Mouse (Mus musculus) stomach, embryonic 14.5 days (tissue): ENCODE measurements around the gene Coro2b. TPM values are rescaled to one million over a fixed set of nuclear protein-coding genes. Genes with fewer than 3 reads are reported as not detected.

Experiments
- ATAC-seq: fragments of 200-750 bp; cut with Nextera tagmentation; 2 replicates; pipeline ENCODE4 v1.8.0; 2017; ENCODE audit warnings: low read depth, moderate TSS enrichment; ENCODE audit not compliant: insufficient number of reproducible peaks, insufficient read depth, low FRiP score
- H3K27ac ChIP-seq: fragments of 300-500 bp; sonication (generic); 2 replicates; pipeline ENCODE4 v1.5.1; 2014; ENCODE audit warnings: mild to moderate bottlenecking, low read length, moderate library complexity, mixed read lengths
- H3K27me3 ChIP-seq: fragments of 300-500 bp; sonication (generic); 2 replicates; pipeline ENCODE4 v1.6.1; 2014; ENCODE audit warnings: low read length, control low read depth, mixed read lengths; ENCODE audit not compliant: control insufficient read depth, insufficient read depth
- H3K36me3 ChIP-seq: fragments of 300-500 bp; sonication (generic); 2 replicates; pipeline ENCODE4 v1.6.1; 2014; ENCODE audit warnings: mild to moderate bottlenecking, control low read depth, low read length, moderate library complexity, mixed read lengths; ENCODE audit not compliant: control insufficient read depth, insufficient read depth
- H3K4me1 ChIP-seq: fragments of 300-500 bp; sonication (generic); 2 replicates; pipeline ENCODE4 v1.6.1; 2014; ENCODE audit warnings: low read length, control low read depth, mixed read lengths; ENCODE audit not compliant: control insufficient read depth, insufficient read depth
- H3K4me2 ChIP-seq: fragments of 300-500 bp; sonication (generic); replicated peaks from 2 replicates; pipeline ENCODE4 v1.6.1; 2014; ENCODE audit warnings: low read depth, low read length, control low read depth
- H3K4me3 ChIP-seq: fragments of 300-500 bp; sonication (generic); 2 replicates; pipeline ENCODE4 v1.5.1; 2014; ENCODE audit warnings: low read depth, low read length, control low read depth
- H3K9ac ChIP-seq: fragments of 300-500 bp; sonication (generic); replicated peaks from 2 replicates; pipeline ENCODE4 v1.6.1; 2014; ENCODE audit warnings: low read depth, mild to moderate bottlenecking, control low read depth, low read length, moderate library complexity, mixed read lengths
- H3K9me3 ChIP-seq: fragments of 300-500 bp; sonication (generic); 2 replicates; pipeline ENCODE4 v1.6.1; 2016; ENCODE audit warnings: low read depth, low read length, control low read depth; ENCODE audit not compliant: control insufficient read depth
- WGBS: fragments of 180-500 bp; shearing (Covaris S2); extraction: QIAGEN DNeasy Blood & Tissue Kit; methylation state at CpG from one replicate; pipeline ENCODE4 v1.1.7; 2014; 5-methylcytosine and 5-hydroxymethylcytosine counted together
- polyA plus RNA-seq: library from polyadenylated mRNA; unstranded; fragments of >200 nt; fragmentation: Nextera tagmentation; extraction: Ambion mirVana; gene quantifications from 2 replicates; pipeline ENCODE4 v1.2.1, GENCODE M21; 2014

Coro2b gene
- polyA plus RNA-seq, 1 experiment from 2014 or later, result 13.0 TPM

GRCm38 (mm10) chr9:62502361-62502760, 34.5 kb downstream of the Coro2b start:
- no peaks in the 10 kb centered on the region for H3K9me3 ChIP-seq
- ATAC-seq, result no peak
- no peak overlapping the region for H3K9ac ChIP-seq
- H3K27me3 ChIP-seq, result no peaks in the 10 kb centered on the region
- H3K4me2 ChIP-seq, result no peak overlapping the region
- no peak overlapping the region for H3K4me3 ChIP-seq
- no peaks in the 10 kb centered on the region for H3K36me3 ChIP-seq
- 81% methylated on average over 2 of the region's 2 CpGs for WGBS
- no peak overlapping the region for H3K27ac ChIP-seq
- peaks cover 5% of the 10 kb centered on the region; the same call in 1 of the 2 replicates for H3K4me1 ChIP-seq

- H3K36me3 ChIP-seq, result no peaks in the 10 kb centered on the region
- no peak overlapping the region for H3K9ac ChIP-seq
- H3K4me1 ChIP-seq, result peaks cover 5% of the 10 kb centered on the region; the same call in 1 of the 2 replicates
- no peak overlapping the region for H3K4me3 ChIP-seq
- WGBS, result 91% methylated on average over 3 of the region's 3 CpGs
- H3K27ac ChIP-seq, result no peak overlapping the region
- no peak for ATAC-seq
- H3K9me3 ChIP-seq, result no peaks in the 10 kb centered on the region
- H3K4me2 ChIP-seq, result no peak overlapping the region
- no peaks in the 10 kb centered on the region for H3K27me3 ChIP-seq
Observed at GRCm38 (mm10) chr9:62501566-62501965, 35.3 kb downstream of the Coro2b start.

- ATAC-seq, result no peak
- WGBS, result 78% methylated on average over 4 of the region's 4 CpGs
- no peak overlapping the region for H3K4me2 ChIP-seq
- H3K27ac ChIP-seq, result no peak overlapping the region
- no peak overlapping the region for H3K4me3 ChIP-seq
- no peaks in the 10 kb centered on the region for H3K9me3 ChIP-seq
- no peak overlapping the region for H3K9ac ChIP-seq
- no peaks in the 10 kb centered on the region for H3K36me3 ChIP-seq
- peaks cover 5% of the 10 kb centered on the region; the same call in 1 of the 2 replicates for H3K4me1 ChIP-seq
- H3K27me3 ChIP-seq, result no peaks in the 10 kb centered on the region
Observed at GRCm38 (mm10) chr9:62500007-62500406, 36.8 kb downstream of the Coro2b start.

- ATAC-seq, result no peak
- peaks cover 5% of the 10 kb centered on the region; the same call in 1 of the 2 replicates for H3K4me1 ChIP-seq
Observed at GRCm38 (mm10) chr9:62498945-62499344, 37.9 kb downstream of the Coro2b start.

GRCm38 (mm10) chr9:62497135-62498092, 39.4 kb downstream of the Coro2b start:
- no peak overlapping the region for H3K27ac ChIP-seq
- 48% methylated on average over 18 of the region's 18 CpGs for WGBS
- no peaks in the 10 kb centered on the region for H3K27me3 ChIP-seq
- H3K36me3 ChIP-seq, result no peaks in the 10 kb centered on the region
- H3K4me3 ChIP-seq, result no peak overlapping the region
- H3K4me1 ChIP-seq, result peaks cover 5% of the 10 kb centered on the region; the same call in 1 of the 2 replicates
- no peak overlapping the region for H3K9ac ChIP-seq
- H3K9me3 ChIP-seq, result no peaks in the 10 kb centered on the region
- no peak; the same call in 1 of the 2 replicates for ATAC-seq
- H3K4me2 ChIP-seq, result no peak overlapping the region

More at GRCm38 (mm10) chr9:62498945-62499344, 37.9 kb downstream of the Coro2b start:
- no peak overlapping the region for H3K4me3 ChIP-seq
- H3K27me3 ChIP-seq, result no peaks in the 10 kb centered on the region
- H3K9ac ChIP-seq, result no peak overlapping the region
- no peaks in the 10 kb centered on the region for H3K9me3 ChIP-seq
- no peak overlapping the region for H3K4me2 ChIP-seq
- 89% methylated on average over 6 of the region's 6 CpGs for WGBS
- no peak overlapping the region for H3K27ac ChIP-seq
- no peaks in the 10 kb centered on the region for H3K36me3 ChIP-seq

GRCm38 (mm10) chr9:62492306-62492990, 44.4 kb downstream of the Coro2b start:
- Histone ChIP-seq H3K4me1 (peaks cover under 1% of the 10 kb centered on the region; the same call in 1 of the 2 replicates), H3K27ac (no peak overlapping the region), H3K4me3 (no peak overlapping the region), H3K9me3 (no peaks in the 10 kb centered on the region), H3K9ac (no peak overlapping the region), H3K27me3 (no peaks in the 10 kb centered on the region), H3K4me2 (no peak overlapping the region), H3K36me3 (no peaks in the 10 kb centered on the region)
- 63% methylated on average over 6 of the region's 6 CpGs for WGBS
- no peak for ATAC-seq

GRCm38 (mm10) chr9:62491611-62492010, 45.2 kb downstream of the Coro2b start:
- H3K27ac ChIP-seq, result no peak overlapping the region
- 76% methylated on average over 5 of the region's 5 CpGs for WGBS

GRCm38 (mm10) chr9:62491104-62491503, 45.7 kb downstream of the Coro2b start:
- H3K9ac ChIP-seq, result no peak overlapping the region
- H3K27ac ChIP-seq, result no peak overlapping the region
- no peak overlapping the region for H3K4me3 ChIP-seq
- H3K36me3 ChIP-seq, result no peaks in the 10 kb centered on the region
- 50% methylated on average over 3 of the region's 3 CpGs for WGBS
- H3K9me3 ChIP-seq, result no peaks in the 10 kb centered on the region
- no peaks in the 10 kb centered on the region for H3K27me3 ChIP-seq
- H3K4me1 ChIP-seq, result no peaks in the 10 kb centered on the region
- no peak overlapping the region for H3K4me2 ChIP-seq
- ATAC-seq, result no peak

More at GRCm38 (mm10) chr9:62491611-62492010, 45.2 kb downstream of the Coro2b start:
- H3K4me2 ChIP-seq, result no peak overlapping the region
- no peak overlapping the region for H3K9ac ChIP-seq
- H3K9me3 ChIP-seq, result no peaks in the 10 kb centered on the region
- H3K36me3 ChIP-seq, result no peaks in the 10 kb centered on the region
- H3K4me3 ChIP-seq, result no peak overlapping the region
- no peaks in the 10 kb centered on the region for H3K27me3 ChIP-seq
- ATAC-seq, result no peak
- H3K4me1 ChIP-seq, result no peaks in the 10 kb centered on the region
